Mouse (Mus musculus) neural tube, embryonic 11.5 days (tissue): ENCODE data around the gene Ankrd13b. TPM values are rescaled to one million over a fixed set of nuclear protein-coding genes. Genes with fewer than 3 reads are reported as not detected.

Experiments
- ATAC-seq: fragments of 200-750 bp; cut with Nextera tagmentation; 2 replicates; pipeline ENCODE4 v1.8.0; 2017; ENCODE audit warnings: moderate number of reproducible peaks, mild to moderate bottlenecking, moderate TSS enrichment, moderate library complexity; ENCODE audit not compliant: insufficient read depth, low FRiP score, low TSS enrichment
- DNase-seq: peaks from one replicate; pipeline ENCODE4 v3.0.0-alpha.2; 2015; ENCODE audit warnings: low spot score
- H3K27ac ChIP-seq: fragments of 300-500 bp; sonication (generic); 2 replicates; pipeline ENCODE4 v1.5.1; 2014; ENCODE audit warnings: low read depth, mild to moderate bottlenecking, low read length
- H3K27me3 ChIP-seq: fragments of 300-500 bp; sonication (generic); 2 replicates; pipeline ENCODE4 v1.6.1; 2014; ENCODE audit warnings: mild to moderate bottlenecking, low read length, mixed read lengths; ENCODE audit not compliant: control insufficient read depth, insufficient read depth
- H3K36me3 ChIP-seq: fragments of 300-500 bp; sonication (generic); 2 replicates; pipeline ENCODE4 v1.6.1; 2014; ENCODE audit warnings: mild to moderate bottlenecking, low read length, moderate library complexity, mixed read lengths; ENCODE audit not compliant: control insufficient read depth, insufficient read depth
- H3K4me1 ChIP-seq: fragments of 300-500 bp; sonication (generic); 2 replicates; pipeline ENCODE4 v1.6.1; 2014; ENCODE audit warnings: low read length, mixed read lengths; ENCODE audit not compliant: control insufficient read depth, insufficient read depth
- H3K4me2 ChIP-seq: fragments of 300-500 bp; sonication (generic); 2 replicates; pipeline ENCODE4 v1.6.1; 2014; ENCODE audit warnings: low read depth, mild to moderate bottlenecking, moderate library complexity
- H3K4me3 ChIP-seq: fragments of 300-500 bp; sonication (generic); 2 replicates; pipeline ENCODE4 v1.5.1; 2014; ENCODE audit warnings: low read depth, low read length
- H3K9ac ChIP-seq: fragments of 300-500 bp; sonication (generic); 2 replicates; pipeline ENCODE4 v1.6.1; 2014; ENCODE audit warnings: mild to moderate bottlenecking, low read length
- H3K9me3 ChIP-seq: fragments of 300-500 bp; sonication (generic); 2 replicates; pipeline ENCODE4 v1.6.1; 2016; ENCODE audit warnings: low read length; ENCODE audit not compliant: control insufficient read depth
- WGBS: fragments of 180-500 bp; shearing (Covaris S2); extraction: QIAGEN DNeasy Blood & Tissue Kit; methylation state at CpG from one replicate; pipeline ENCODE4 v1.1.7; 2014; 5-methylcytosine and 5-hydroxymethylcytosine counted together
- polyA plus RNA-seq: library from polyadenylated mRNA; unstranded; fragments of >200 nt; fragmentation: Nextera tagmentation; extraction: Ambion mirVana; gene quantifications from 2 replicates; pipeline ENCODE4 v1.2.1, GENCODE M21; 2014

Gene Ankrd13b
- polyA plus RNA-seq, 1 experiment from 2014 or later = 19.4 TPM

DNA sequence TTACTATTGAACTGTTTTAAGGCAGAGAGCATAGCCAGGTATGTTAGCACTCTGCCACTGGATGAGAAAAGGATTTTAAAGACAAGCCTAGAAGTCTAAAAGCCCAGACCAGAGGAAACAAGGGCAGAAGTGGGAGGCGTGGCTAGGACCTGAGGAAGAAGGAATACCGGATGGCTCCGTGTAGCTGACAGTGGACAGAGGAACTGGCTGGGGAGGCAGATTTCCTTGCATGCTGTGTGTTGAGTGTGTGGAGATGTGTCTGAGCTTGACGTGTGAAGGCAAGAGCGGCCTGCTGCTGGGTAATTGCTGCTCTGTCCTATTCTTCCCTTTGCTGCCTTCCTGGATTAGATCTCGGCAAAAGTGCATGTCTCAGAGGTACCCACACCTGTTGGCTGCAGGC lies 13.0 kb upstream of the Ankrd13b start:
- Histone ChIP-seq H3K27ac (no peak overlapping the region), H3K9me3 (no peaks in the 10 kb centered on the region), H3K36me3 (peaks cover 30% of the 10 kb centered on the region), H3K4me2 (no peak overlapping the region), H3K9ac (no peak overlapping the region), H3K27me3 (no peaks in the 10 kb centered on the region), H3K4me3 (no peak overlapping the region), H3K4me1 (peaks cover 5% of the 10 kb centered on the region)
- ATAC-seq = no peak
- WGBS = 88% methylated on average over 6 of the region's 6 CpGs
- no peak for DNase-seq

DNA sequence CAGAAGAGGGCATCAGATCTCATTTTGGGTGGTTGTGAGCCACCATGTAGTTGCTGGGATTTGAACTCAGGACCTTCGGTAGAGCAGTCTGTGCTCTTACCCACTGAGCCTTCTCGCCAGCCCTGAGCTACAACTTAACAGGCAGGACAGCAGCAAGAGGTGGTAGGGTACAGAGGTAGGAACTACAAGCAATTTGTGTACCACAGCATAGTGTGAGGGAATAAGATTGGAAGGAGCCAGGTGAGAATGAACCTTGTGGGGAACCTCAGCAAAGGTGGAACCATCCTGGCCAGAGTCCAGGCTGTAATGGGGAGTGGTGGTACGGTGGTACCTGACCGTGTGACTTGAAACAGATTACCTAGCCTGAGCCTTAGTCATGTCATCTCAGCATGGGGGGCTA lies 12.5 kb upstream of the Ankrd13b start:
- DNase-seq (no peak), ATAC-seq (no peak)
- Histone ChIP-seq H3K27me3 (no peaks in the 10 kb centered on the region), H3K4me2 (no peak overlapping the region), H3K27ac (no peak overlapping the region), H3K9ac (no peak overlapping the region), H3K9me3 (no peaks in the 10 kb centered on the region), H3K36me3 (peaks cover 29% of the 10 kb centered on the region), H3K4me3 (no peak overlapping the region), H3K4me1 (peaks cover 9% of the 10 kb centered on the region)
- 93% methylated on average over 4 of the region's 4 CpGs for WGBS

DNA sequence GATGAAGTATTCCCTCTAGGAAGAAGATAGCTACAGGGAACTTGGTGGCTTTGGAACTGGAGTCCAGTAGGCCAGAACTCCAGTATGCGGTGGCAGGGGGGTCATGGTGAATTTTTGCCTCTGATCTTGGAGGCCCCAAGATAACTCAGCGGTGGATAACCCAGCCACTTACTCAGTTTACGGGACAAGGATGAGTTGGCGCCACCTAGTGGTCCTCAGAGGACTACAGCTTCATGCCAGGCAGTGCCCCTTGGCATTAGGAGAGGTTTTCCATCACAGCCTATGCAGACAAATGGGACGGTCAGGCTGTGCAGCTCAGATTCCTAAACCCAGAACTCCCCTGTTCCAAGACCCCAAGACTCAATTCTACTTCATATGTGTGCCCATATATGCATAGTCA lies 11.9 kb upstream of the Ankrd13b start:
- Histone ChIP-seq H3K9me3 (no peaks in the 10 kb centered on the region), H3K4me3 (no peak overlapping the region), H3K4me2 (no peak overlapping the region), H3K4me1 (peaks cover 11% of the 10 kb centered on the region), H3K36me3 (peaks cover 24% of the 10 kb centered on the region), H3K9ac (no peak overlapping the region), H3K27ac (no peak overlapping the region), H3K27me3 (no peaks in the 10 kb centered on the region)
- ATAC-seq (no peak), DNase-seq (peak; percentile 74)
- WGBS = 27% methylated on average over 5 of the region's 5 CpGs

DNA sequence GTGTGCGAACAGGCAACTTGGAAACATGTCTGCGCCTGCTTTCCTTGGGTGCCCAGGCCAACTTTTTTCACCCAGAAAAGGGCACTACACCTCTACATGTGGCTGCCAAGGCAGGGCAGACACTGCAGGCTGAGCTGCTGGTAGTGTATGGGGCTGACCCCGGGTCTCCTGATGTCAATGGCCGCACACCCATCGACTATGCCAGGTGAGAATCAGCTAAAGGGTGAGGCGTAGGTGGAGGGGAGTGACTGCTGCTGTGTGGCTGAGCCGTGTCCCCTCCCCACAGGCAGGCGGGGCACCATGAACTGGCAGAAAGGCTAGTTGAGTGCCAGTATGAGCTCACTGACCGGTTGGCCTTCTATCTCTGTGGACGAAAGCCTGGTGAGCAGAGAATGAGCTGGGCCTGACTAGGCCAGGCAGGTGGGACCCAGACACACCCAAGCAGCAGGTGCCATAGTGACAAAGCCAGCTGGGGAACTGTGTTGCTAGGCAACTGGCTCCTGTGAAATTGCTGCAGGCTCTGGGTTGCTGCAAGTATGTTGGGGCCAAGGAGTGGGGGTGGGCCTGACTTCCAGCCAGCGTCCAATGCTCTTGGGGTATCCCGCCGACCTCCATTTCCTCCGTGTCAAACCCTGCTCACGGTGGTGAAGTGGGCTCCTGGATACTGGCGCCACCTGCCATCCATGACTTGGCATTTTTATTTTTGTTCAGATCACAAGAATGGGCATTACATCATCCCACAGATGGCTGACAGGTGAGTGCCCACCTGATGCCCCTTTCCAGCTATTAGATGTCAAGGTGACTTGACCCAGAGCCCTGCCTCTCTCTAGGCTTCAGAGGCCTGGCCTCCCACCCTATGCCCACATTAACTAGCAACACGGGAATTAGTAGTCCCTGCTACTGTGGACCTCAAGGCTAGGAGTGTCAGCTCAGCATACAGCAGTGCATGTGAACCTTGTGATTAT lies 11.2 kb upstream of the Ankrd13b start:
- 80% methylated on average over 17 of the region's 17 CpGs for WGBS
- Histone ChIP-seq H3K4me3 (no peak overlapping the region), H3K4me1 (peaks cover 11% of the 10 kb centered on the region), H3K4me2 (no peak overlapping the region), H3K36me3 (peaks cover 24% of the 10 kb centered on the region), H3K27ac (no peak overlapping the region), H3K27me3 (no peaks in the 10 kb centered on the region), H3K9ac (no peak overlapping the region), H3K9me3 (no peaks in the 10 kb centered on the region)
- ATAC-seq (no peak), DNase-seq (no peak)

DNA sequence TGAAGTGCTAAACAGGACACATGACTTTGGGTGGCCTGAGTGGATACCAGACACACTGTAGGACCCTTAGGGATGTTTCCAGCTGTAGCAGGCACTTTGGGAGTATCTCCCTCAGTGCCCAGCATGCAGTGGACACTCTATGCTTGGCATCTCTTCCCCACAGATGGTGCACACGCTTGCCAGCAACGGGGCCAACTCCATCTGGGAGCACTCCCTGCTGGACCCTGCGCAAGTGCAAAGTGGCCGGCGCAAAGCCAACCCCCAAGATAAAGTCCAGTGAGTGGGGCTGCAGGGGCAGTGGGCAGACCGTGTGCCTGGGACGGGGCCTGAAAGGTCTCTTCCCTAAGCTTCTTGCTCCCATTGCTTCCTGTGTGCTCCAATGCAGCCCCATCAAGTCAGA lies 9.9 kb upstream of the Ankrd13b start:
- DNase-seq (no peak), ATAC-seq (no peak)
- H3K9ac ChIP-seq = no peak overlapping the region
- 90% methylated on average over 7 of the region's 7 CpGs for WGBS
- no peaks in the 10 kb centered on the region for H3K27me3 ChIP-seq
- no peak overlapping the region for H3K4me3 ChIP-seq
- peaks cover 23% of the 10 kb centered on the region for H3K36me3 ChIP-seq
- H3K4me2 ChIP-seq = no peak overlapping the region
- no peaks in the 10 kb centered on the region for H3K9me3 ChIP-seq
- H3K27ac ChIP-seq = no peak overlapping the region
- peaks cover 18% of the 10 kb centered on the region for H3K4me1 ChIP-seq

DNA sequence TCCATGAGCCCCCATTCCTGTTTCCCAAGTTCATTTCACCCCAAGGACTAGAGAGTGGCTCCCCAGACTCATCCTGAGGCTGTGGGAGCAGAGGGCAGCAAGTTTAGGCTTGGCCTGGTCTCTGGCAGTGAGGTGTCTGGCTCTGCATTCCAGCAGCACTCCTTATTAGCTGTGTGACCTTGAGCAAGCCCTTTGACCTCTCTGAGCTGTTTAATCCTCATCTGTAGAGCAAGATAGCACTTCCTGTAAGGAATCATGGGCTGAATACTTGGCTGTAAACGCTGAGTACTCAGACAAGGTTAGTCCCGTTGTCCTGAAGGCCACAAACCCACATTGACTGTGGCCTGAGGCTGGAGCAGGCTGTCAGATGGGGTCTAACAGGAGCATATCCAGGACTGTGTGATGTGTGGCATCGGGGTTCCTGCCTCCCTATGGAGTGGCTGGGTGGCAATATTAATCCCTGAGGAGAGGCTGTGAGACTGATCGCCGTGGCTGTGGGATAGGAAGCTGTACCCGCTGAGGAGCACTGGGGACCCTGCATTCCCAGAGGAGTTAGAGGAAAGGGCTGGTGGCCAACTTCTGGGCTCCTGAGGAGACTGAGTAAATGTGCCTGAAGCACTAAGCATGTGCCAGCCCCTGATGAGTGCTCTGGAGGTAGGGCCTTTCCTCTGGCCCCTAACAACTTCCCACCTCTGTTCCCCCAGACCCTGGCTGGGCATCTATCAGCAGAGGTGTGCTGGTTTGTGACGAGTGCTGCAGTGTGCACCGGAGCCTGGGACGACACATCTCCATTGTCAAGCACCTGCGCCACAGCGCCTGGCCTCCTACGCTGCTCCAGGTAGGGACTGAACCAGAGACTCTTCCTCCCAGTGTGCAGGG lies 9.0 kb upstream of the Ankrd13b start:
- Histone ChIP-seq H3K9ac (no peak overlapping the region; the same call in 1 of the 2 replicates), H3K4me1 (peaks cover 26% of the 10 kb centered on the region), H3K9me3 (no peaks in the 10 kb centered on the region), H3K36me3 (peaks cover 16% of the 10 kb centered on the region), H3K27ac (no peak overlapping the region), H3K4me3 (no peak overlapping the region), H3K27me3 (no peaks in the 10 kb centered on the region), H3K4me2 (no peak overlapping the region)
- no peak for ATAC-seq
- no peak for DNase-seq
- 83% methylated on average over 12 of the region's 12 CpGs for whole genome bisulfite sequencing

DNA sequence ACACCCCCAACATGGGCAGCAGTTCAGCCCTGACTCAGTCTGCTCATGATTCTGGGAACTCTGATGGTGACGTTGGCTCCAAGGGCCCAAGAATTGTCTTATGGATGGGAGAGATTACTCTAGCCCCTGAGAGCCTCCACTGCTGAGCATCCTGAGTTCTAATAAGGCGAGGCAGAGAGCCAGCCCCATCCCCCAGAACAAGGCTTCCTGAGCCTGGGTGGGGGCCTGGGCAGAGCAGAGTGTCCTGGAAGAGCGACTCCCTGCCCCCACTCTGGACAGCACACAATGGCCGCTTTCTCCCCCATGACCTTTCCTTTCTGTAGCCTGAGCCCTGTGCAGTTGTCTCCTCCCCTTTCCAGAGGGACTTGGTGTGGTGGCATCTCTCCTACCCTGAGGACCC lies 8.4 kb upstream of the Ankrd13b start:
- Histone ChIP-seq H3K4me1 (peaks cover 26% of the 10 kb centered on the region), H3K27ac (no peak overlapping the region)
- DNase-seq = no peak

DNA sequence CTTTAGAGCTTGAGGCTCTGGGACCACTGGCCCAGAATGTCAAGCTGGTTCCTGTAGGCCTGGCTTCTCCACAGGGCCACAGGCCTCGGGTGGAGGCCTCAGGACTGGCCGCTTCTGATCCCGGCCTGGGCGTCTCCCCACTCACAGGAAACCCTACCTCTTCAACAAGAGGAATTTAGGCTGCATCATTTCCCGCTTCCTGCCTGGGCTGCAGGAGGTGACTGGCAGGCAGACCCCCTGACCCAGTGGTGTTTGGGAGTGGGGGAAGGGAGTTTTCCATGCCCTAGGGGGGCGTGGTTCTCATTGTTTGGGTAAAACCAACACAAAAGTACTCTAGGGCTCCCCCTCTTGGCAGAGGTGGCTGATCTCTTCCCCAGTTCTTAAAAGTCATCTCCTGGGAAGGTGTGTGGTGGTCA lies 7.9 kb upstream of the Ankrd13b start:
- no peak for ATAC-seq
- Histone ChIP-seq H3K4me3 (no peak overlapping the region), H3K9me3 (no peaks in the 10 kb centered on the region), H3K36me3 (peaks cover 5% of the 10 kb centered on the region; the same call in 1 of the 2 replicates), H3K4me1 (peaks cover 26% of the 10 kb centered on the region), H3K27ac (peak overlapping the region; percentile 54), H3K27me3 (no peaks in the 10 kb centered on the region), H3K4me2 (no peak overlapping the region), H3K9ac (no peak overlapping the region; the same call in 1 of the 2 replicates)
- DNase-seq = peak; percentile 69
- 12% methylated on average over 6 of the region's 6 CpGs for WGBS

More for the DNA sequence above, 8.4 kb upstream of the Ankrd13b start:
- no peak for ATAC-seq
- Histone ChIP-seq H3K4me2 (no peak overlapping the region), H3K4me3 (no peak overlapping the region), H3K27me3 (no peaks in the 10 kb centered on the region), H3K9me3 (no peaks in the 10 kb centered on the region), H3K9ac (no peak overlapping the region; the same call in 1 of the 2 replicates), H3K36me3 (peaks cover 9% of the 10 kb centered on the region; the same call in 1 of the 2 replicates)
- WGBS = 25% methylated on average over 4 of the region's 4 CpGs
